Mouse (Mus musculus) thymus, adult 2 months (tissue): ENCODE data around the gene Meioc. TPM values are rescaled to one million over a fixed set of nuclear protein-coding genes. Genes with fewer than 3 reads are reported as not detected.

Source experiments
- DNase-seq: peaks from one replicate; pipeline ENCODE4 v3.0.0; 2021
- H3K27ac ChIP-seq: fragments of 200-500 bp; 2 replicates; pipeline ENCODE4 v1.5.1; 2012; ENCODE audit warnings: low read length, control low read depth; ENCODE audit not compliant: control insufficient read depth, insufficient read depth
- H3K27me3 ChIP-seq: fragments of 200-500 bp; 2 replicates; pipeline ENCODE4 v1.6.1; 2012; ENCODE audit warnings: mild to moderate bottlenecking, low read length, moderate library complexity, mixed read lengths; ENCODE audit not compliant: control insufficient read depth, insufficient read depth
- H3K36me3 ChIP-seq: fragments of 200-500 bp; 2 replicates; pipeline ENCODE4 v1.6.1; 2012; ENCODE audit warnings: mild to moderate bottlenecking, low read length, moderate library complexity; ENCODE audit not compliant: control insufficient read depth, insufficient read depth
- H3K4me1 ChIP-seq: fragments of 200-500 bp; replicated peaks from 2 replicates; pipeline ENCODE4 v1.6.1; 2012; ENCODE audit warnings: low read length; ENCODE audit not compliant: control insufficient read depth, insufficient read depth
- H3K4me3 ChIP-seq: fragments of 200-500 bp; 2 replicates; pipeline ENCODE4 v1.5.1; 2012; ENCODE audit warnings: mild to moderate bottlenecking, low read length, control low read depth, moderate library complexity; ENCODE audit not compliant: control insufficient read depth, insufficient read depth
- CTCF ChIP-seq: fragments of 200-500 bp; IDR thresholded peaks from 2 replicates; pipeline ENCODE4 v1.5.1; 2012; ENCODE audit warnings: mild to moderate bottlenecking, control low read depth, low read length, moderate library complexity, borderline replicate concordance; ENCODE audit not compliant: control insufficient read depth, poor library complexity, insufficient read depth; ENCODE audit errors: extremely low read depth
- POLR2A ChIP-seq: fragments of 200-500 bp; IDR thresholded peaks from 2 replicates; pipeline ENCODE4 v1.6.1; 2012; ENCODE audit warnings: mild to moderate bottlenecking, low read length, control low read depth, moderate library complexity; ENCODE audit not compliant: control insufficient read depth, poor library complexity, insufficient read depth; ENCODE audit errors: extremely low read depth
- WGBS: fragments of 180-500 bp; shearing (Covaris S2); methylation state at CpG from one replicate; pipeline ENCODE4 v1.1.7; 2018; 5-methylcytosine and 5-hydroxymethylcytosine counted together
- polyA plus RNA-seq: library from polyadenylated mRNA; depleted of rRNA; stranded (reverse); fragments of >200 nt; gene quantifications from 2 replicates; pipeline ENCODE4 v1.2.3, GENCODE M21; 2012

Gene Meioc
- polyA plus RNA-seq, 1 experiment, result not detected

DNA sequence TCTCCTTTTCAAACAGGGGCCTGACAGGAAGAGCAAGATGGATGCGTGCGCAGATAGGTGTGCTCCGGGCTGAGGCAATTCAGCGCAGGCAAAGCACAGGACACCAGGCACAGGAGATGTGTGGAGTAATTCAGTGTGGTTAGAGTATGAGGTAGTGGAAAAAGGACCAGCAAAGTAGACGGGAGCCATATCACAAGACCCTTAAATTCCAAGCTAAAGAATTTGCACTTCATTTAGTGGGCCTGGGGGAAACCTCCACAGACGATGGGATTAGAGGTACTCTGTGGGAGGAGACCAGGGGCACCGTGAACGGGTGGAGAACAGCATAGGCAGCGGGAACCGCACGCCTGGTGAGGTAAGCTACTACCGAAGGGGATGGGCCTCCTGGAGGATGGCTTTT is 15.6 kb upstream of the Meioc start:
- Histone ChIP-seq H3K4me1 (no peaks in the 10 kb centered on the region), H3K36me3 (no peaks in the 10 kb centered on the region), H3K27ac (no peak overlapping the region), H3K4me3 (no peak overlapping the region), H3K27me3 (no peaks in the 10 kb centered on the region)
- 88% methylated on average over 12 of the region's 12 CpGs for WGBS
- TF ChIP-seq POLR2A, result no peak
- no peak for TF ChIP-seq CTCF
- DNase-seq, result no peak

DNA sequence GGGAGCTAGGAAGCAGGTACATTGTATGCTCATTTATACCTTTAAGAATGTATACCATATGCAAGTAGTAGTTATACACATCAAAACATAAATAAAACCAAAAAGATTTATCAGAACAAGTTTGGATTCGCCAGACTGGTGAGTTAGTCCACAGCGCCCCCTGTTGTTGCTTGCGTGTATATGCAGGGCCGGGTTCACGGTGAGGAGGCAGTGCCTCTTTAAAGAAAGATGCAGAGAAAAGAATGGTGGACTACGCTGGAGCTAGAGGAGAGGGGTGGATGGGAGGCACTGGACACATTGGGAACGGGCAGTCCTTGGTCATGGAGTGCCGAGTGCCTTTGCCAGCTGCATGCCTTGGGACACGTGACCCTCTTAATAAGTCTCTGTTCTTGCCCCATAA is 12.1 kb upstream of the Meioc start:
- H3K4me3 ChIP-seq, result no peak overlapping the region

DNA sequence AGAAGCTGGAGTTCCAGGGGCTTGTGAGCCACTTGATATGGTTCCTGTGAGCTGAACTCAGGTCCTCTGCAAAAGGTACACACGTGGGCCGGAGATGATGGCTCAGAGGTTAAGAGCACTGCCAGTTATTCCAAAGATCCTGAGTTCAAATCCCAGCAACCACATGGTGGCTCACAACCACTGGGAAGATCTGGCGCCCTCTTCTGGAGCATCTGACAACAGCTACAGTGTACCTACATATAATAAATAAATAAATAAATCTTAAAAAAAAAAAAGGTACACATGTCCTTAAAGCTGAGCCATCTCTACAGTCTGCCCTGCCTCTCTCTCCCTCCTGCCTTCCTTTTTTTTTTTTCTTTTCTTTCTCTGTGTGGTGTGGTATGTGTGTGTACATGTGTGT is 10.7 kb upstream of the Meioc start:
- DNase-seq, result no peak
- Histone ChIP-seq H3K4me1 (no peaks in the 10 kb centered on the region), H3K36me3 (no peaks in the 10 kb centered on the region), H3K27me3 (no peaks in the 10 kb centered on the region), H3K4me3 (no peak overlapping the region), H3K27ac (no peak overlapping the region)
- TF ChIP-seq CTCF (no peak), POLR2A (no peak)
- 79% methylated on average over 3 of the region's 3 CpGs for WGBS

More for the DNA sequence above, 12.1 kb upstream of the Meioc start:
- H3K36me3 ChIP-seq, result no peaks in the 10 kb centered on the region
- no peak overlapping the region for H3K27ac ChIP-seq
- no peaks in the 10 kb centered on the region for H3K4me1 ChIP-seq
- 8% methylated on average over 9 of the region's 9 CpGs for WGBS
- no peaks in the 10 kb centered on the region for H3K27me3 ChIP-seq
- TF ChIP-seq POLR2A, result no peak
- TF ChIP-seq CTCF, result peak; percentile 72; the same call in 1 of the 2 replicates
- peak; percentile 26 for DNase-seq

DNA sequence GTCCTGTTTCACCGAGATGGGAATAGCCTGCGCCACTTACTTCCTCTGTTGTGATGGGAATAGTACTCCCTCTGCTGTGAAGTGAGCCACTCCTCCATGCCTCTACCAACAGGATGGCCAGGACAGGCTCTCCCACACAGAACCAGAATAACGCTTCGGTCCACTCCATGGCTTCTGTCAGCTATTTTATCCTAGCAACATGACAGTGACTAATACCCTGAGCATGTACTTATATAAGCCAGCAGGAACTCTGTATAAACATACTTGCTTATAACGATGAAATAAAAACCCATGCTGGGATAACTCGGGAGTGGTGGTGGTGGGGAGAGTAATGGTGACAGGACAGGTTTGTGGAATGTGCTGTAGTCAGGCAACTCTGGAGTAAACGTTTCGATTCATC is 7.6 kb upstream of the Meioc start:
- TF ChIP-seq POLR2A (no peak), CTCF (no peak)
- no peak for DNase-seq

DNA sequence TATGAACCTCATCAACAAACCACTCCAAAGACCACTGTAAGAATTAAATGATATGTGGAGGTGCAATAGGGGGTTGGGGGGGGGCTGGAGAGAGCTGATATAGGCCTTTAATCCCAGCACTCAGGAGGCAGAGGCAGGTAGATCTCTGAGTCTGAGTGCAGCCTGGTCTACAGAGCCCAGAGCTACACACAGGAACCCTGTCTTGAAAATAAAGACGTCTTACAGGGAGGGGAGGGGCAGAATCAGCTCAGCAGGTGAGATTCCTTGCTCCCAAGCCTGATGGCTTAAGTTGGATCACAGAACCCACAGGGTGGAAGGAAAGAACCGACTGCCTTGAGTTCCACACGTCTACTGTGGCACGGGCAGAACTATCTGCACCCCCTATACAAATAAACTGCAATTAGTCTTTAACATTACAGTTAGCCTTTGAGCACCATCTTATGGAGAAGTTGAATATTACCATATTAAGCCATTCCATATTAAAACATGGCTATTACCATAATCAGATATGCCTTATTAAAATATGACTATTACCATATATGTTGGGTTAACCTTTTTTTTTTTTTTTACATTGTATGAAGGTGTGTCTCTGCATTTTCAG is 7.1 kb upstream of the Meioc start:
- no peaks in the 10 kb centered on the region for H3K4me1 ChIP-seq
- no peaks in the 10 kb centered on the region for H3K27me3 ChIP-seq
- DNase-seq, result no peak
- WGBS, result 15% methylated on average over 4 of the region's 4 CpGs
- no peak overlapping the region for H3K27ac ChIP-seq
- no peaks in the 10 kb centered on the region for H3K36me3 ChIP-seq
- TF ChIP-seq POLR2A (no peak), CTCF (no peak)
- no peak overlapping the region for H3K4me3 ChIP-seq

More for the DNA sequence above, 7.6 kb upstream of the Meioc start:
- Histone ChIP-seq H3K27me3 (no peaks in the 10 kb centered on the region), H3K36me3 (no peaks in the 10 kb centered on the region), H3K27ac (no peak overlapping the region), H3K4me3 (no peak overlapping the region), H3K4me1 (no peaks in the 10 kb centered on the region)
- WGBS, result 86% methylated on average over 8 of the region's 8 CpGs

DNA sequence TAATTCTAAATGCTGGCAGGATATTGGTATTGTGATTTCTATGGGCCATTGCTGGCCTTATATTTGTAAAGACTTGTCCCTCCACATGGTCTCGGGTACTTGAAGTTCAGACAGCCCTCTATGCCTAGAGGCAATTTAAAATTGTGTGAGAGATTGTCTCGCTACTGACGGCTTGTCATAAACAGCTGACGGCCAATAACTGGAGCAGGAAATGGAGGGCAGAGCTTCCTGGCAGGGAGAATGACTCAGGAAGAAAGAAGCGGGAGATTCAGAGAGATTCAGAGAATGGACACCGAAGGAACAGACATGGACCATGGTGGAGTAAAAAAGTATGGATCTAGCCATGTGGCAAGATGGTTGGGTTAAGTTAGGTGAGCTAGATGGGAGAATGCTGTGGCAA is 6.6 kb upstream of the Meioc start:
- H3K4me1 ChIP-seq, result no peaks in the 10 kb centered on the region
- DNase-seq, result no peak
- no peak overlapping the region for H3K27ac ChIP-seq
- H3K4me3 ChIP-seq, result no peak overlapping the region
- TF ChIP-seq CTCF, result no peak
- no peak for TF ChIP-seq POLR2A
- 12% methylated on average over 6 of the region's 6 CpGs for WGBS
- H3K36me3 ChIP-seq, result no peaks in the 10 kb centered on the region
- no peaks in the 10 kb centered on the region for H3K27me3 ChIP-seq

DNA sequence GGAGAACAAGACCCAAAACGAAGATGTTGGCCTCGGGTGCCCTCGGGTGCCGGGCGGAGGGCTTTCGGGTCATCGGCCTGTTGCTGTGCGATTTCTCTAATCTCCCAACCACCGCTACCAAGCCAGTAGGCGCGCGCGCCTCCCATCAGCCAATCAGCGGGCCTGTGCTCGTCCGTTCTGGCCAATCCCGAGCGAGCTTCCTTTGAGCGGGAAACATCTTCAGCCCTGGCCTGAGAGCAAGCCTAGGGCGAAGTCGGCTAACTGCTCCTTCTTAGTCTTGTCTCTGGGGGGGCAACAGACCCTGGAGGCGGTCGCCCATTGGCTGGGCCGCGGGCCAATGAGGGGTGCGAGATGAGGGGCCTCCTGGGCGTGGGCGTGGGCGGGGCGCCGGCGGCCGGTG is 1.6 kb downstream of the Meioc start:
- H3K4me1 ChIP-seq, result no peaks in the 10 kb centered on the region
- WGBS, result 64% methylated on average over 33 of the region's 33 CpGs
- H3K4me3 ChIP-seq, result no peak overlapping the region
- no peak for TF ChIP-seq POLR2A
- TF ChIP-seq CTCF, result no peak
- peaks cover 9% of the 10 kb centered on the region for H3K27me3 ChIP-seq
- H3K27ac ChIP-seq, result no peak overlapping the region
- DNase-seq, result no peak
- no peaks in the 10 kb centered on the region for H3K36me3 ChIP-seq
